Mouse (Mus musculus): ENCODE results near the gene Ift140. TPM values are rescaled to one million over a fixed set of nuclear protein-coding genes. Genes with fewer than 3 reads are reported as not detected.

Ift140 gene
- 16.3 and 16.9 TPM in 2 replicates for polyA plus RNA-seq (2014; fragmentation: Nextera tagmentation; extraction: Ambion mirVana)

GRCm38 (mm10) chr17:25015655-25016291, at the start of gene Ift140, which contains the start of gene Cramp1l:
Gene Ift140, plus strand, starts transcription at chr17:25016085.
Gene Cramp1l, minus strand, starts transcription at chr17:25015788.
- DNase-seq (ENCODE audit: low spot score) = peak; percentile 96
- WGBS = under 1% methylated on average over 62 of the region's 62 CpGs
- H3K4me1 ChIP-seq (replicated peaks; ENCODE audit: control insufficient read depth, insufficient read depth, low read length) = peaks cover 14% of the 10 kb centered on the region
- H3K9me3 ChIP-seq (ENCODE audit: control insufficient read depth, low read length) = no peaks in the 10 kb centered on the region
- H3K9ac ChIP-seq (ENCODE audit: low read length) = peak within 1 kb of the TSS; percentile 95
- H3K4me2 ChIP-seq (ENCODE audit: low read length) = peak within 1 kb of the TSS; percentile 81
- peaks cover 24% of the 10 kb centered on the region for H3K36me3 ChIP-seq (ENCODE audit: control insufficient read depth, insufficient read depth, low read length)
- peak; percentile 96 for ATAC-seq (replicated peaks; ENCODE audit: low FRiP score, low TSS enrichment, low read depth)
- no peaks in the 10 kb centered on the region for H3K27me3 ChIP-seq (replicated peaks; ENCODE audit: control insufficient read depth, insufficient read depth, low read length)
- peak within 1 kb of the TSS; percentile 100 for H3K4me3 ChIP-seq (ENCODE audit: low read depth, low read length)
- H3K27ac ChIP-seq (ENCODE audit: low read depth) = peak within 1 kb of the TSS; percentile 84

- Histone ChIP-seq H3K9ac (ENCODE audit: low read length) (no peak overlapping the region), H3K4me3 (ENCODE audit: low read depth, low read length) (no peak overlapping the region), H3K4me1 (replicated peaks; ENCODE audit: control insufficient read depth, insufficient read depth, low read length) (no peaks in the 10 kb centered on the region), H3K4me2 (ENCODE audit: low read length) (no peak overlapping the region), H3K27ac (ENCODE audit: low read depth) (no peak overlapping the region), H3K36me3 (ENCODE audit: control insufficient read depth, insufficient read depth, low read length) (peaks cover 92% of the 10 kb centered on the region), H3K9me3 (ENCODE audit: control insufficient read depth, low read length) (no peaks in the 10 kb centered on the region), H3K27me3 (replicated peaks; ENCODE audit: control insufficient read depth, insufficient read depth, low read length) (no peaks in the 10 kb centered on the region)
- DNase-seq (ENCODE audit: low spot score) = no peak
- ATAC-seq (replicated peaks; ENCODE audit: low FRiP score, low TSS enrichment, low read depth) = no peak
- WGBS = 95% methylated on average over 6 of the region's 6 CpGs
Measured at GRCm38 (mm10) chr17:24987221-24987620, 28.7 kb upstream of the Ift140 start.

GRCm38 (mm10) chr17:24994721-24995120, 21.2 kb upstream of the Ift140 start:
- DNase-seq (ENCODE audit: low spot score) (no peak), ATAC-seq (replicated peaks; ENCODE audit: low FRiP score, low TSS enrichment, low read depth) (no peak)
- Histone ChIP-seq H3K4me3 (ENCODE audit: low read depth, low read length) (no peak overlapping the region), H3K27ac (ENCODE audit: low read depth) (no peak overlapping the region), H3K9ac (ENCODE audit: low read length) (no peak overlapping the region), H3K27me3 (replicated peaks; ENCODE audit: control insufficient read depth, insufficient read depth, low read length) (no peaks in the 10 kb centered on the region), H3K4me1 (replicated peaks; ENCODE audit: control insufficient read depth, insufficient read depth, low read length) (no peaks in the 10 kb centered on the region), H3K4me2 (ENCODE audit: low read length) (no peak overlapping the region), H3K36me3 (ENCODE audit: control insufficient read depth, insufficient read depth, low read length) (peaks cover 97% of the 10 kb centered on the region), H3K9me3 (ENCODE audit: control insufficient read depth, low read length) (no peaks in the 10 kb centered on the region)
- WGBS = 92% methylated on average over 6 of the region's 6 CpGs

GRCm38 (mm10) chr17:25005102-25005501, 10.8 kb upstream of the Ift140 start:
- H3K9me3 ChIP-seq (ENCODE audit: control insufficient read depth, low read length) = no peaks in the 10 kb centered on the region
- no peaks in the 10 kb centered on the region for H3K27me3 ChIP-seq (replicated peaks; ENCODE audit: control insufficient read depth, insufficient read depth, low read length)
- DNase-seq (ENCODE audit: low spot score) (no peak), ATAC-seq (replicated peaks; ENCODE audit: low FRiP score, low TSS enrichment, low read depth) (no peak)
- peaks cover 76% of the 10 kb centered on the region for H3K36me3 ChIP-seq (ENCODE audit: control insufficient read depth, insufficient read depth, low read length)
- WGBS = 96% methylated on average over 3 of the region's 3 CpGs
- no peak overlapping the region for H3K4me2 ChIP-seq (ENCODE audit: low read length)
- H3K9ac ChIP-seq (ENCODE audit: low read length) = no peak overlapping the region
- no peak overlapping the region for H3K27ac ChIP-seq (ENCODE audit: low read depth)
- no peaks in the 10 kb centered on the region for H3K4me1 ChIP-seq (replicated peaks; ENCODE audit: control insufficient read depth, insufficient read depth, low read length)
- H3K4me3 ChIP-seq (ENCODE audit: low read depth, low read length) = no peak overlapping the region

GRCm38 (mm10) chr17:25007480-25007879, 8.4 kb upstream of the Ift140 start:
- H3K9me3 ChIP-seq (ENCODE audit: control insufficient read depth, low read length) = no peaks in the 10 kb centered on the region

GRCm38 (mm10) chr17:25013606-25014501, 2.0 kb upstream of the Ift140 start:
- Histone ChIP-seq H3K9me3 (ENCODE audit: control insufficient read depth, low read length) (no peaks in the 10 kb centered on the region), H3K36me3 (ENCODE audit: control insufficient read depth, insufficient read depth, low read length) (peaks cover 35% of the 10 kb centered on the region), H3K27ac (ENCODE audit: low read depth) (peak overlapping the region; percentile 78), H3K27me3 (replicated peaks; ENCODE audit: control insufficient read depth, insufficient read depth, low read length) (no peaks in the 10 kb centered on the region), H3K9ac (ENCODE audit: low read length) (peak overlapping the region; percentile 95), H3K4me1 (replicated peaks; ENCODE audit: control insufficient read depth, insufficient read depth, low read length) (peaks cover 14% of the 10 kb centered on the region), H3K4me2 (ENCODE audit: low read length) (peak overlapping the region; percentile 61), H3K4me3 (ENCODE audit: low read depth, low read length) (peak overlapping the region; percentile 100)
- peak; percentile 76 for DNase-seq (ENCODE audit: low spot score)
- WGBS = under 1% methylated on average over 61 of the region's 81 CpGs
- ATAC-seq (replicated peaks; ENCODE audit: low FRiP score, low TSS enrichment, low read depth) = 0 out of 2 replicates have a peak, but pooled peaks have one; percentile 10

More at GRCm38 (mm10) chr17:25007480-25007879, 8.4 kb upstream of the Ift140 start:
- no peak overlapping the region for H3K4me2 ChIP-seq (ENCODE audit: low read length)
- no peak overlapping the region for H3K27ac ChIP-seq (ENCODE audit: low read depth)
- no peaks in the 10 kb centered on the region for H3K27me3 ChIP-seq (replicated peaks; ENCODE audit: control insufficient read depth, insufficient read depth, low read length)
- no peak overlapping the region for H3K4me3 ChIP-seq (ENCODE audit: low read depth, low read length)
- peaks cover 76% of the 10 kb centered on the region for H3K36me3 ChIP-seq (ENCODE audit: control insufficient read depth, insufficient read depth, low read length)
- ATAC-seq (replicated peaks; ENCODE audit: low FRiP score, low TSS enrichment, low read depth) (no peak), DNase-seq (ENCODE audit: low spot score) (no peak)
- H3K9ac ChIP-seq (ENCODE audit: low read length) = no peak overlapping the region
- 0 out of 2 replicates have a peak, but pooled peaks cover under 1% of the 10 kb centered on the region for H3K4me1 ChIP-seq (replicated peaks; ENCODE audit: control insufficient read depth, insufficient read depth, low read length)

GRCm38 (mm10) chr17:25014841-25015570, 879 bp upstream of the Ift140 start:
- Histone ChIP-seq H3K9ac (ENCODE audit: low read length) (peak overlapping the region; percentile 95), H3K27ac (ENCODE audit: low read depth) (peak overlapping the region; percentile 84), H3K27me3 (replicated peaks; ENCODE audit: control insufficient read depth, insufficient read depth, low read length) (no peaks in the 10 kb centered on the region), H3K4me2 (ENCODE audit: low read length) (peak overlapping the region; percentile 61), H3K4me3 (ENCODE audit: low read depth, low read length) (peak overlapping the region; percentile 100), H3K36me3 (ENCODE audit: control insufficient read depth, insufficient read depth, low read length) (peaks cover 31% of the 10 kb centered on the region), H3K9me3 (ENCODE audit: control insufficient read depth, low read length) (no peaks in the 10 kb centered on the region), H3K4me1 (replicated peaks; ENCODE audit: control insufficient read depth, insufficient read depth, low read length) (peaks cover 14% of the 10 kb centered on the region)
- DNase-seq (ENCODE audit: low spot score) = no peak
- WGBS = under 1% methylated on average over 39 of the region's 39 CpGs
- ATAC-seq (replicated peaks; ENCODE audit: low FRiP score, low TSS enrichment, low read depth) = peak; percentile 14

Measured in intestine, embryonic 14.5 days (tissue).